Mouse (Mus musculus): ENCODE results near the gene Erg28.

GRCm38 (mm10) chr12:85800031-85800430, 24.3 kb downstream of the Erg28 start:
- TF ChIP-seq CTCF (IDR thresholded peaks at IDR 0.05; ENCODE audit: low read depth) (no peak), EP300 (IDR thresholded peaks at IDR 0.05; ENCODE audit: low read depth) (no peak)
